Mouse (Mus musculus): ENCODE measurements at regions not wholly inside any gene's neighbourhood (a gene's known extent, or its start where the extent isn't known, plus 50 kb on each side); places are given as distances from the start of the nearest gene placed in this dataset.

- ATAC-seq (ENCODE audit: insufficient number of reproducible peaks, low FRiP score, low TSS enrichment): no peak
Observed at GRCm38 (mm10) chr9:33856169-33856568, 629.5 kb upstream of the Kirrel3 start.

DNA sequence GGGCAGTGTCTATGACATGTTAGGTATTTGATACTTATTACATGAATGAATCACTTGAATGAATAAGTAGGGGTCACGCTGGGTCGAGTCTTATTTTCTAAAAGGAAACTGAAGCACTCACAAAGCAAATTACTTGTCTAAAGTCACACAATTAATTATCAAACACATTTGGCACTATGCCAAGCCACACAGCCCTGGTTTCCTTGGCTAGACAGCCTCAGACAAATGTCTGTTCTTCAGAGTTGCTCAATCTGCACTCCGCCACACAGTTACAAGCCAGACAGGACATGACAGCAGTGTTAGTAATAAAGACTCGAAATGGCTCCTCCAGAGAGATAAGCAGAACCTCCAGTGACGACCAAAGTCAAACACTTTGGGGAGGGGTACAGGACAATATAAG, 627.2 kb upstream of the Kirrel3 start:
- ATAC-seq (ENCODE audit: insufficient number of reproducible peaks, low FRiP score, low TSS enrichment): no peak

GRCm38 (mm10) chr9:33868666-33869065, 617.0 kb upstream of the Kirrel3 start:
- no peak for ATAC-seq (ENCODE audit: insufficient number of reproducible peaks, low FRiP score, low TSS enrichment)

GRCm38 (mm10) chr9:33887279-33887678, 598.4 kb upstream of the Kirrel3 start:
- ATAC-seq (ENCODE audit: insufficient number of reproducible peaks, low FRiP score, low TSS enrichment): no peak

DNA sequence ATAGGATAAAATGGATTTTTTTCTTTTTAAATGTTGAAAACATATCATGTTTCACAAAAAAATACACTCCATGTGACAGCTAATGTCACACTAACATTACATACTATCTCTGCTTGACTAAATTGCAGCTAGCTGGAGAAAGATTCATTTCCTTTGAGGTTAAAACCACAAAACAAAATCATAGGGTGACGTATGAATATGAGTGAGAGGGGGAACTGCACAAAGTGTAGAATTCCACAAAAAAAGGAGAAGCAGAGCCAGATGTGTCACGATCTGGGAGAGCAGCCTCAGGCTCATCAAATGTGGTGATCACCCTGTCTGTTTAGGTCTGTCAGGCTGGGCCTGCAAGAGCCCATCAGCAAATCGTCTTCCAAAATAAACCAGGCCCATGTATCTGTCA, 593.7 kb upstream of the Kirrel3 start:
- ATAC-seq (ENCODE audit: insufficient number of reproducible peaks, low FRiP score, low TSS enrichment): no peak

DNA sequence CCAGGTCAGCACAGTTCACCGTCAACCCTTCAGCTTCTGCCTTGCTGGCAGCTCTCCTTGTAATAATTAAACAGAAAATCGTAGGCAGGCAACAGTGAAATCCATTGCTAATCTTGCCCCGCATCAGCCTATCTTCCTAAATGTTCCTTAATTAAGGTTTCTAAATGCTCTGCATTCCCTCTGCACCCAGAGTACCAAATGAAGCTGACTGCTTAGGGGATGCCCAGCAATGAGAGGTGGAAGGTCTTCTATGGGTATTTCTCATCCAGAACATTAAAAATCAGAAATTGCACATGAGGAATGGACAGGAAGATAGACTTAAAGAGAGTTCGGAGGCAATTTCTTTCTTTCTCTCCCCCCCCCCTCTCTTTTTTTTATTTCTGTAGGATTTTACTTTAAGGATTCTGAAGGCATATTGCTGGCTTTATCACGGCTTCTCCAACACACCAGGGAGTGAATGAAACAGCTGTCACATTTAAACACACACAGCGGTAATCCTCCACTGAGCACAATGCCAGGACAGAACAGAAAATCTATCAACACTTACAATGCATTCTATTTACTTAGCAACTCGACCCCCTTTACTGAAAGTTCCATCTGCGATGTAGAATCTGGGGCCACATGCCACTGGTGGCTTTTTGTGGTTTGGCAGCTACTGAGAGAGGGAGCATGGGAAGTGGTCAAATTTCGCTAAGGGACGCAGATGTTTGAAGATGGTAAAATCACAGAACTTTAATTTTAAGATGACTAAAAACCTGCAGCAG, 584.2 kb upstream of the Kirrel3 start:
- ATAC-seq (ENCODE audit: insufficient number of reproducible peaks, low FRiP score, low TSS enrichment): no peak

- ATAC-seq (ENCODE audit: insufficient number of reproducible peaks, low FRiP score, low TSS enrichment): no peak
Observed at GRCm38 (mm10) chr9:33903991-33904570, 581.6 kb upstream of the Kirrel3 start.

GRCm38 (mm10) chr9:33914919-33915318, 570.8 kb upstream of the Kirrel3 start:
- no peak for ATAC-seq (ENCODE audit: insufficient number of reproducible peaks, low FRiP score, low TSS enrichment)

GRCm38 (mm10) chr9:33915349-33916056, 570.2 kb upstream of the Kirrel3 start:
- no peak for ATAC-seq (ENCODE audit: insufficient number of reproducible peaks, low FRiP score, low TSS enrichment)

DNA sequence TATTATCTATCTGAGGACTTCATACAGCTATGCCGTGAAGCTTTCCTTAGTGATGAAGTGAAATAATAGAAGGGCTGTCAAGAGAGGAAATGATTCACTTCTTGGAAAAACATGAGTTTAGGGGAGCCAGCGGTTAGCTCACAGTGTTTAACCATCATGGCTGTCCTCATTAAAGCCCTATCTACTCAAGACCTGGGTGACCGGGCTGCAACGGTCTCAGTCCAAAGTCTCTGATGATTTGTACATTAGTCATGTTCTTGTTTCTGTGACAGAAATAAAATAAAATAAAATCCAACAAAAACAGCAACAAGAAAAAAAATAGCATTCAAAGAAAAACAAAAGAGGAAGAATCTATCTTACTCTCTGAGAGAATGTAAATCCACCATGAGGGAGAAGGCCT, 555.4 kb upstream of the Kirrel3 start:
- no peak for ATAC-seq (ENCODE audit: insufficient number of reproducible peaks, low FRiP score, low TSS enrichment)

DNA sequence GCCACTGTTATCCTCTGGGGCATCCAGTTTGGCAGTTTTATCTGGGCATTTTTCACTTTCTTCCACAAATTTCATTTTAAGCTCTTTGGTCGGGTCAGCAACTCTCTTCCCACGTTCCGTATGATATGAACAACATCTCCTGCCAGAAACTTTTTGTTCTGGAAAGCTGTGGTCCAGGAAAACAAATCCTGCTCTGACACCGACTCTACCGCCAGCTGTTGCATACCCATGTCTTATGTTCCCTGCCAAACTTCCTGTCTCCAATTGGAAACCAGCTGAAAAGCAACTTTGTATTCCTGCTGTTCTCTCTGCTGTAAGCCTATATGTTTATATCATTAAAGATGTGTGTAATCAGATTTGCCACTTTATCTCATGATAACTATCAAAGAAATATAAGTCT, 551.6 kb upstream of the Kirrel3 start:
- no peak for ATAC-seq (ENCODE audit: insufficient number of reproducible peaks, low FRiP score, low TSS enrichment)

DNA sequence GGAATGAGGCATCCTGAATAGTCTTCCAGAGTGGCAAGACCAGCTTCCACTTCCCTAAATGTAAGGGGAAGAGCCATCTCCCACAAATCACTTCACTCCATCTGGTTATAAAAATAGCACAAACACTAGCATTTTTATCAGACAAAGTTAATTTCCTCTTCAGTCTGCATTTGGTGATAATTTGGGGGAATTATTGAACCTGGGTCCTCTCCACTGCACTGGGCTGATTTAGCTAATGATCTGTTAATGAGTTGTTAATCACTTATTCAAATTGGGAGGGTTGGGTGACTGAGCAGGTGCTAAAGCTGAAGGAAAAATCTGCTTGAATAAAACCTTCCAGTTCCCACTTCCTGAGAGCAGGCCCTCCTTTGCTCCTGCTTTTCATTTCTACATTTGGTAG, 531.4 kb upstream of the Kirrel3 start:
- ATAC-seq (ENCODE audit: insufficient number of reproducible peaks, low FRiP score, low TSS enrichment): no peak
